Mouse (Mus musculus) retina, adult 2 months (tissue): ENCODE results near the gene Cav1.

ENCODE experiments used
- DNase-seq: peaks from one replicate; pipeline ENCODE4 v3.0.0-alpha.2; 2012; ENCODE audit warnings: low read depth, low spot score

Cav1 gene

DNA sequence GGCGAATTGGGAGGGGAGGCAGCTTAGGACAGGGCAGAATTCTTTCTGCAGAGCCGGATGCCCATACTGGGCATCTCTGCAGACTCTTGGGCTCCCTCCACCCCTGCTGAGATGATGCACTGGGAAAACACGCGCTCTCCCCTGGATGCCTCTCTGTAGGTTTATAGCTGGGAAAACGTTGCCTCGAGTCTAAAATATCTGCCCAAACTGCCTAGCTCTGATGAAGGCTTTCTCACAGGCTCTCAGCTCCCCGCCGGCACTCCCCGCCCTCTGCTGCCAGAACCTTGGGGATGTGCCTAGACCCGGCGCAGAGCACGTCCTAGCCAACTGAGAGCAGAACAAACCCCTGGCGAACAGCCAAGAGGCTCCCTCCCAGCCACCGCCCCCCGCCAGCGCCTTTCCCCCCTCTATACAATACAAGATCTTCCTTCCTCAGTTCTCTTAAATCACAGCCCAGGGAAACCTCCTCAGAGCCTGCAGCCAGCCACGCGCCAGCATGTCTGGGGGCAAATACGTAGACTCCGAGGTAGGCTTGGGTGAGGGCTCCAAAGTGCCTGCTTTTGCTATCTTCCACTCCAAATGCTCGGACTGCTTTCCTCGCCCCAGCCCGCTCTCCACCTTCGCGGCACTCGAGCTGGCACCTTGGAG, at the start of gene Cav1:
Gene Cav1 (plus strand): TSS at position 382 of the 648 bp plus-strand sequence.
- DNase-seq, result no peak

GRCm38 (mm10) chr6:17258142-17258541, 48.0 kb upstream of the Cav1 start:
- no peak for DNase-seq

- no peak for DNase-seq
Observed at GRCm38 (mm10) chr6:17258911-17259310, 47.2 kb upstream of the Cav1 start.

GRCm38 (mm10) chr6:17262786-17263185, 43.3 kb upstream of the Cav1 start:
- no peak for DNase-seq

GRCm38 (mm10) chr6:17265043-17265442, 41.1 kb upstream of the Cav1 start:
- no peak for DNase-seq

DNA sequence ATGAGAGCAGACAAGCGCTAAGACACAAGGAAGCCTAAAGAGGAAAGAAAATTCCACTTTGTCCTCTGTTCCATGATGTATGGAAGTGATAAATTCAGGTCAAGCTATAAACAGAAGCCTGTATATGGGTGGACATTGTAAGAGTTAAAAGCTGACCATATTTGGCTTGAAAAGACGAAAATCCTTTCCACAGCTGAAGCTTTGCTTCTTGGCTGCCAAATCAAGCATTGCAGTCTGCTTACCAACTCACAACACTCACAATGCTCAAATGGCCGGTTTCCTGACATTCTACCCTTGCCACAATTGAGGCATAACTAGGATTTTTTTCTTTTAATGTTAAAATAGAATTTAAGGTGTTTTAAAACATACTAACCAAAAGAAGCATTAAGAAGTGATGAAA, 39.7 kb upstream of the Cav1 start:
- no peak for DNase-seq

DNA sequence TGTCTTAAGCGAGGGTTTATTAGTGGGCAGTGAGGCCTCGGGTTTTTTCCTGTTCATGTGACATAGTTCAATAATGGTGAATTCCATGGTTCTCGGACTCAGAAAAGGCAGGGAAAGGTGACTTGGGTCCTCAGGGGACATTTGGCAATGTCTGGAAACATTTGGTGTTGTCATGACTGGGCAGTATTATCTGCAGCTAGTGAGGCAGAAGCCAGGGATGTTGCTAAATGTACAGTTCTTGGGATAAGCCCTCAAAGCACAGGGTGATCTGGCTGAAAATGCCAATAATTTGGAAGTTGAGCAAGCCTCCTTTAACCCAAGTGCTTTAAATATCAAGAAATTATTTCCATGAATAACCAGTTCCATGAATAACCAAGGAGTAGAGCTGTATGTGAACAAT, 27.8 kb upstream of the Cav1 start:
- DNase-seq, result no peak

DNA sequence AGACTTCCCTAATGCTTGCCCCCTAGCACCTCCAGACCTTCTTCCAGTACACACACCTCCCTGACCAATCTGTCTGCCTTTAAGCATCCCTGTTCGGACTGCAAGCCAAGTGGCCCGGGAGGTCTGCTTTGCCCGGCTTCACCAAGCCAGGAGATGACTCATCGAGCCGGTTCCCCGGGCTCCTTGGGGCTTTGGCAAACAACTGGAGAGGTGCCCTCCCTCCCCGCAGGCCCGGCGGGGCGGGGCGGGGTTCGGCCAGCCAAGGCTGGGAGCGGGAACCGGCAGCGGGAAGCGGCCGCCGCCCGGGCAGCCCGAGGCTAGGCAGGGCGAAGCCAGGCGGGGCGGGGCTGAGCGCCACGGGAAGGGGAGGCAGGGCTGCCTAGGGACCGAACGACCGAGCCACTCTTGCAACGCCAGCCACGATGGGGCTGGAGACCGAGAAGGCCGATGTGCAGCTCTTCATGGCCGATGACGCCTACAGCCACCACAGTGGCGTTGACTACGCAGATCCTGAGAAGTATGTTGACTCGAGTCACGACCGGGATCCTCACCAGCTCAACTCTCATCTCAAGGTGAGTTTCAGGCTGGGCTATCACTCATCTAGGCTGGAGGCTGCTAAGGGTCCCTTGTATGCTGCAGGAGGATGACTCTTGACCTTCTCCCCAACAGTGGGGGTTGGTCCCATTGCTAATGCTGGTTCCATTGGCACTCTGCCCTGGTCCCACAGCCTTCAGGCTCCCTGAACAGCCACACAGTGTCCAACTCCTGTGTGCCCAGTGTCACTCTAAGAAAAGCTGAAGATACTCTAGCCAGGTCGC, 25.0 kb upstream of the Cav1 start, which contains the start of gene Cav2:
Gene Cav2 (plus strand): TSS at position 247 of the 818 bp plus-strand sequence.
- DNase-seq, result peak; percentile 2

- DNase-seq, result no peak
Observed at GRCm38 (mm10) chr6:17281757-17282092, 24.4 kb upstream of the Cav1 start.

DNA sequence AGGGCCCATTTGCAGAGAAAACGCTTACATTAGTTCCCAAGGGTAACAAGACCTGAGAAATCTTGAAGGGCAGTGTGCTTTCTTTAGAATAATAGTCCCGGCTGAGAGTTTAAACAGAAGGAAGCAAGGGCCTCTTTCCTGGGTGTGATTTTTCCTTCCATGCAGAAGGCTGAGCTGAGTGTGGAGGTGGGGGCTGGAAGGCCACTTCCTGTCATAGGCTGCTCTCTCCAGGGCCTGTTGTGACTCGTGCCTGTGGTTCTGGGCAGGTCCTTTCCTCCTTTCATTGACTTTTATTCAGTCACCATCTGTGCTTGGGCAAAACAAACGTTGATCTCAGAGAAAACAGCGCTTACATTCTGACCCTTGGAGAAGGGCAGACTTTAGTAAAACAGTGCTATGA, 24.0 kb upstream of the Cav1 start:
- DNase-seq, result no peak

DNA sequence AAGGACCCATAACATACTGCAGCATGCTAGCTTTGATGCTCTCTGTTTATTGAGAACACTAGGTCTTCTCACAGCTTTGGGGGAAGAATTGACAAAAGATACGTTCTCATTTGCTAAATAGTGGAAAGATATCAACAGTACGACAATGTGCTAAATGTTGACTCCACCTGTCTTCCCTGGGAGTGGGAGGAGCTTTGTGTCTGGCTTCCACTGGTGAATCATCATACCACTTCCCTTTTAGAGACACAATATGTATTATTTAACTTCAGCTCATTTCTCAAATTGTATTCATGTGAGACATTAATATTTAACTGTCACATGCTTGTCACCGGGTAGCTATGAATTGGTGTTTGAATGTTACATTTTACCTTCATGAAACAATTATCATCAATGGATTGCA, 22.3 kb upstream of the Cav1 start:
- no peak for DNase-seq

DNA sequence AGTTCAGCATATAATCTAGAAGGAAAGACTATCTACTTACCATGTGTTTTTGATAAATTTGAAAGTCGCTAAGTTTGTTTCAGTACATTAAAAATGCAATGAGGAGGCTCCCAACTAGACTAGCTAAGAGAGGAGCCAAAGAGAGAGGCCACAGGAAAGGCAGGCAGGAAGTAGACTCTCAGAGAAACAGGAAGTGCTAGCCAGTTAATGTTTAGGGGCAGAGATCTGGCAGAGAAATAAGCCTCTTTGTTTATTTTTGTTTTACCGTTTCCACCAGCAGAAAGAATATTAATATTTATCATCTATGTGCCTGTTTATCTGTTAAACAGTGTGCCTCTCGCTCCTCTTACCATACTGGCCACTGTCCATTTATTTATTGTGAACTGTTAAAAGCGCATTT, 19.8 kb upstream of the Cav1 start:
- DNase-seq, result no peak

- DNase-seq, result no peak
Observed at GRCm38 (mm10) chr6:17295116-17295515, 11.0 kb upstream of the Cav1 start.

GRCm38 (mm10) chr6:17306602-17307325, 629 bp downstream of the Cav1 start:
- DNase-seq, result no peak

GRCm38 (mm10) chr6:17307461-17308115, 1.5 kb downstream of the Cav1 start:
- no peak for DNase-seq

DNA sequence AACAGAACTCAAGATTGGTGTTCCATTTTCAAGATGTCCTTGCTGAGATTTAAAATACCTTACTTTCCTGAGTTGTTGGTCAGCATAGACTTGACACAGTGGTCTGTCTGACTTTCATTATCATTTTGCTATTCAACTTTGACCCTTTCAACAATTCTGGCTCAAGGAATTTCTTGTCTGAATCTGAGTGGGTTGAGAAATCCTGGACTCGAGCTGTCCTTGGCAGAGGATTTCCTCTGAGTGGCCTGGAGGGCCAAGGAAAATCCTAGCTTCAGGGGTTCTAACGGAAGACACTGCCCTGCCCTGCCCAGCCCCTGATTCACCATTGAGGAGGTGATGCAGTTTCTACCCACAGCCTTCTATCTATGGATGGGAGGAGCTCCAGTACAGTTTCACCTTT, 2.5 kb downstream of the Cav1 start:
- DNase-seq, result no peak

GRCm38 (mm10) chr6:17309260-17309659, 3.1 kb downstream of the Cav1 start:
- no peak for DNase-seq

DNA sequence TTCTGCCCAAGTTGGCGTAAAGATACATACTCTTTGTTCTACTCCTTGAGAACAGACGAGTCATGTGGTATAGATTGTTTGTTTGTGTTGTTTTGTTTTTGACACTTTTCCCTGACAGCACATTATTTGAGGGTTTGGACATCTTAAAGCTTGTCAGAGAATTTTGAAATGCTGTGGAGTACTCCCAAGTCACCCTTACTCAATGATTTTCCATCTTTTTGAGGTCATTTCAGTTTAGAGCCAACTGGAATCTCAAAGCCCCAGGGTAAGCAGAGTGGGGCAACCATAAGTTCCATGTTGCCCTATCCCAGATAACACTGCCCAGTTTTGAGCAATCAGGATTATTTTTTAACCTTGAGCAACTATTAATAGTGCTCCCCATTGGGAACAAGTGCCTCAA, 8.1 kb downstream of the Cav1 start:
- no peak for DNase-seq

- DNase-seq, result no peak
Observed at GRCm38 (mm10) chr6:17314659-17315616, 8.8 kb downstream of the Cav1 start.

DNA sequence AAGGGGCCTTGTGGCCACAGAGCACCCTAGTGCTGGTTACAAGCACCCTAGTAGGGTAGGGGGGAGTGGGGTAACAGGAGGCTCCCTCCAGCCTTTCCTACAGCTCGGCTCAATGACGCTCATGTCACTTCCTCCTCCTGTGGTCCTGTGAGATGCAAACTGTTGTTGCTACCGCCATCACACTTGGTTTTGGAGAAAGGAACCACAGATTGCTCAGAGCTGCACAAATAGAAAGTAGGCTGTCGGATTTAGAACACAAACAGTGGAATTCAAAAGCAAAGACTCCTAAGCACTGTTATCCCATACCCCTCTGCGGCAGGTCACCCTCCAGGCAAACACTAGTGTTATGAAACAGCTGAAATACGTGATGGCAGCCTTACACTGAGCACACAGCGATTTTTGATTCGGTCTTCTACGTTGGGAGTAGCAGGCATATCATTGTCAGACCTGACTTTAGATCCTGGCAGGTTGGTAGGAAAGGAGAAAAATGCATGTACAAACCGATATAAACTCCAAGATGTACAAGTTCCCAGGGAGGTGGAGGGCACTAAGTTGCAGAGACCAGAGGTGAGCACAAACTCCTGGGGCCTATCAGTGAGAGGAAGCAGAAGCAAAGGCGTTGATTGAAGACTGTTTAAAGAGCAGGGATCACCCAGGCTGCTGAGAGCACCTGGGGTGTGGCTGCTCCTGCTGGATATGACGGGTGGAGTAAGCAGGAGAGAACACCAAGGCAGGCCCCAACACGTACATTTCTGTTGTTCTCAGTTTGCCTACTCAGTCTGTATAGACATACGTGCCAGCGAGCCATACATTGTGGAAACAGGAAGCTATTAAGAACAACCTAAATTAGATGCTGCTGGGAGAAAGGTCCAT, 10.4 kb downstream of the Cav1 start:
- no peak for DNase-seq
